Mouse (Mus musculus) neural tube, embryonic 14.5 days (tissue): ENCODE results near the gene Mllt6. TPM values are rescaled to one million over a fixed set of nuclear protein-coding genes. Genes with fewer than 3 reads are reported as not detected.
"Not testable (repeated sequence)": the region's sequence is repeated elsewhere in the genome, so short reads cannot be mapped to it uniquely, and the experiment has no call there.

Experiments used
- ATAC-seq: fragments of 200-750 bp; cut with Nextera tagmentation; 2 replicates; pipeline ENCODE4 v1.8.0; 2017; ENCODE audit warnings: low read depth, mild to moderate bottlenecking, moderate TSS enrichment, moderate library complexity
- H3K27ac ChIP-seq: fragments of 300-500 bp; sonication (generic); 2 replicates; pipeline ENCODE4 v1.5.1; 2014; ENCODE audit warnings: low read depth, mild to moderate bottlenecking, control low read depth, low read length, moderate library complexity, mixed read lengths
- H3K27me3 ChIP-seq: fragments of 300-500 bp; sonication (generic); 2 replicates; pipeline ENCODE4 v1.6.1; 2014; ENCODE audit warnings: low read length; ENCODE audit not compliant: control insufficient read depth, insufficient read depth
- H3K36me3 ChIP-seq: fragments of 300-500 bp; sonication (generic); 2 replicates; pipeline ENCODE4 v1.6.1; 2014; ENCODE audit warnings: low read length, mixed read lengths; ENCODE audit not compliant: control insufficient read depth, insufficient read depth
- H3K4me1 ChIP-seq: fragments of 300-500 bp; sonication (generic); 2 replicates; pipeline ENCODE4 v1.6.1; 2014; ENCODE audit warnings: low read length; ENCODE audit not compliant: control insufficient read depth, insufficient read depth
- H3K4me2 ChIP-seq: fragments of 300-500 bp; sonication (generic); 2 replicates; pipeline ENCODE4 v1.6.1; 2014; ENCODE audit warnings: mild to moderate bottlenecking, low read depth, low read length, control low read depth
- H3K4me3 ChIP-seq: fragments of 300-500 bp; sonication (generic); 2 replicates; pipeline ENCODE4 v1.5.1; 2014; ENCODE audit warnings: low read depth, low read length, control low read depth, mixed read lengths
- H3K9ac ChIP-seq: fragments of 300-500 bp; sonication (generic); replicated peaks from 2 replicates; pipeline ENCODE4 v1.6.1; 2014; ENCODE audit warnings: low read depth, mild to moderate bottlenecking, control low read depth, low read length, mixed read lengths
- H3K9me3 ChIP-seq: fragments of 300-500 bp; sonication (generic); 2 replicates; pipeline ENCODE4 v1.6.1; 2016; ENCODE audit warnings: low read length; ENCODE audit not compliant: control insufficient read depth
- WGBS: fragments of 180-500 bp; shearing (Covaris S2); extraction: QIAGEN DNeasy Blood & Tissue Kit; methylation state at CpG from one replicate; pipeline ENCODE4 v1.1.7; 2014; 5-methylcytosine and 5-hydroxymethylcytosine counted together
- polyA plus RNA-seq: library from polyadenylated mRNA; unstranded; fragments of >200 nt; fragmentation: Nextera tagmentation; extraction: Ambion mirVana; gene quantifications from 2 replicates; pipeline ENCODE4 v1.2.1, GENCODE M21; 2014

Mllt6 gene
- polyA plus RNA-seq, 1 experiment from 2014 or later = 4.7 TPM

DNA sequence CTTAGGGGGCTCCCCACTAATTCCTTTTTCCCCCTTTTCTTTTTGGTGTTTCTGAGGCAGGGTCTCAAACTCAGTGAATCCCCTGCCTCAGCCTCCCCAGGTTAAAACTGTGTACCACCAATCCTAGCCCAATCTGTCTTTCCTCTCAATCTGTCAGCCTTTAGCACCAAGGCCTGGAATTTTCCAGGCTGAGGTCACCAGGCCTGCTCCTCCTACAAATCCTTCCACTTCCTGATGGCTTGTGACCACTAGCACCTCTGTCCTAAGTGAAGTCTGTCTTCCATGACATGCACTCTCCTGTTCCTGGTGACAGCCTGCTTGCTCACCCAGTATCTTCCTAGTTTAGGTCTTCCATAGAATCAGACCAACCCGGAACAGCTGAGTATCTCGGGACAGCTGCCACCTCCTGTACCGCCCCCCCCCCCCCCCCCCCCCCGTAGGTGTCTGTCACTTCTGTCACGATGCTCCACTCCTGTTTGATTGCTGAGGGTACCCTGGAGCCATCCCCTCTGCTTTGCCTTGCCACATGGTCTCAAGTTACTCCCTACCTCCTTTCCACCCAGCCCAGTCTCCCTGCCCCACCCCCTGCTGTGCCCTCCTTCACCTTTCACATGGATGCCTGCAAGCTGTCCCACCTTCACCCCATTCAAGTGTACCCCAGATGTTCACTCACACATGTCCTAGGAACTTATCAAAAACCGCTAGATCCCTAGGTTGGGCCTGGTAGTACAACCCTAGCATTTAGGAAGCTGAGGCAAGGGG is 5.8 kb upstream of the Mllt6 start:
- Histone ChIP-seq H3K27me3 (peaks cover 13% of the 10 kb centered on the region), H3K4me3 (no peak overlapping the region), H3K4me1 (peaks cover 18% of the 10 kb centered on the region), H3K9me3 (no peaks in the 10 kb centered on the region), H3K27ac (no peak overlapping the region), H3K36me3 (no peaks in the 10 kb centered on the region), H3K9ac (no peak overlapping the region), H3K4me2 (no peak overlapping the region)
- no peak for ATAC-seq
- 46% methylated on average over 4 of the region's 6 CpGs for WGBS

- not testable (repeated sequence) for H3K9me3 ChIP-seq, H3K9ac ChIP-seq, H3K27ac ChIP-seq, H3K36me3 ChIP-seq, ATAC-seq, H3K4me2 ChIP-seq, H3K4me3 ChIP-seq
- WGBS = 91% methylated on average over 6 of the region's 6 CpGs
- Histone ChIP-seq H3K27me3 (peaks cover 13% of the 10 kb centered on the region), H3K4me1 (peaks cover 20% of the 10 kb centered on the region)
Observed at GRCm38 (mm10) chr11:97657967-97658366, 5.2 kb upstream of the Mllt6 start.

DNA sequence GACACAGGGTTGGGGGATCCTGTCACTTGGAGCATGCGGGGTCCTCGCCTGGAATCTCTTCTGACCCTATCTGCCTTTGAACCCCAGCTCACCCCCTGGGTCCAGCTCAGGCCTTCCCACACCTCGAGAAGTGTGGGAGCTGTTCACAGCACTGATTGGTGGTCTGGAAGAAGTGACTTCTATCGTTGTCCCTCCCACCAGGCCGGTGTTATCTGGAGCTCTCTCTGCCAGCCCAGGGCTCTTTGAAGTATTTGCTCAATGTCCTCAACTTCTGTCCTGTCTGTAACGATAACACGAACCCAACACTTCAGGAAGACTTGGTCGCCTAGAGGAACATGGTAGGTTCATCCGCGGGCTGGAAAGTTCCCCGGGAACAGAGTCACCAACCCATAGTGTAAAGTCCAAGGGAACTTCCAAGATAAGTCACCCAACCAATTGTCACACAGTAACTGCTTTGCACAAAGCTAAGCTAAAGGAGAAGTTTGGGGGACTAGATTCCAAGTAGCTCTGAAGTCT is 4.4 kb upstream of the Mllt6 start:
- Histone ChIP-seq H3K4me2 (no peak overlapping the region; the same call in 1 of the 2 replicates), H3K4me1 (peaks cover 20% of the 10 kb centered on the region), H3K36me3 (no peaks in the 10 kb centered on the region), H3K27me3 (peaks cover 13% of the 10 kb centered on the region), H3K27ac (no peak overlapping the region), H3K9me3 (no peaks in the 10 kb centered on the region), H3K9ac (no peak overlapping the region), H3K4me3 (no peak overlapping the region; the same call in 1 of the 2 replicates)
- 73% methylated on average over 11 of the region's 11 CpGs for WGBS
- no peak for ATAC-seq

GRCm38 (mm10) chr11:97659267-97659989 is 3.8 kb upstream of the Mllt6 start:
- no peak for ATAC-seq

GRCm38 (mm10) chr11:97659990-97660714 is 3.1 kb upstream of the Mllt6 start:
- Histone ChIP-seq H3K27ac (peak overlapping the region; percentile 66; the same call in 1 of the 2 replicates), H3K9ac (peak overlapping the region; percentile 78), H3K4me3 (peak overlapping the region; percentile 68), H3K27me3 (peaks cover 13% of the 10 kb centered on the region), H3K4me2 (peak overlapping the region; percentile 83), H3K9me3 (no peaks in the 10 kb centered on the region), H3K4me1 (peaks cover 25% of the 10 kb centered on the region), H3K36me3 (no peaks in the 10 kb centered on the region)
- peak; percentile 87 for ATAC-seq
- under 1% methylated on average over 61 of the region's 78 CpGs for WGBS

More at GRCm38 (mm10) chr11:97659267-97659989, 3.8 kb upstream of the Mllt6 start:
- WGBS = 10% methylated on average over 13 of the region's 13 CpGs
- H3K4me2 ChIP-seq = peak overlapping the region; percentile 83
- H3K4me3 ChIP-seq = peak overlapping the region; percentile 68
- peaks cover 13% of the 10 kb centered on the region for H3K27me3 ChIP-seq
- H3K9me3 ChIP-seq = no peaks in the 10 kb centered on the region
- H3K36me3 ChIP-seq = no peaks in the 10 kb centered on the region
- peak overlapping the region; percentile 66; the same call in 1 of the 2 replicates for H3K27ac ChIP-seq
- H3K4me1 ChIP-seq = peaks cover 20% of the 10 kb centered on the region
- H3K9ac ChIP-seq = peak overlapping the region; percentile 78

DNA sequence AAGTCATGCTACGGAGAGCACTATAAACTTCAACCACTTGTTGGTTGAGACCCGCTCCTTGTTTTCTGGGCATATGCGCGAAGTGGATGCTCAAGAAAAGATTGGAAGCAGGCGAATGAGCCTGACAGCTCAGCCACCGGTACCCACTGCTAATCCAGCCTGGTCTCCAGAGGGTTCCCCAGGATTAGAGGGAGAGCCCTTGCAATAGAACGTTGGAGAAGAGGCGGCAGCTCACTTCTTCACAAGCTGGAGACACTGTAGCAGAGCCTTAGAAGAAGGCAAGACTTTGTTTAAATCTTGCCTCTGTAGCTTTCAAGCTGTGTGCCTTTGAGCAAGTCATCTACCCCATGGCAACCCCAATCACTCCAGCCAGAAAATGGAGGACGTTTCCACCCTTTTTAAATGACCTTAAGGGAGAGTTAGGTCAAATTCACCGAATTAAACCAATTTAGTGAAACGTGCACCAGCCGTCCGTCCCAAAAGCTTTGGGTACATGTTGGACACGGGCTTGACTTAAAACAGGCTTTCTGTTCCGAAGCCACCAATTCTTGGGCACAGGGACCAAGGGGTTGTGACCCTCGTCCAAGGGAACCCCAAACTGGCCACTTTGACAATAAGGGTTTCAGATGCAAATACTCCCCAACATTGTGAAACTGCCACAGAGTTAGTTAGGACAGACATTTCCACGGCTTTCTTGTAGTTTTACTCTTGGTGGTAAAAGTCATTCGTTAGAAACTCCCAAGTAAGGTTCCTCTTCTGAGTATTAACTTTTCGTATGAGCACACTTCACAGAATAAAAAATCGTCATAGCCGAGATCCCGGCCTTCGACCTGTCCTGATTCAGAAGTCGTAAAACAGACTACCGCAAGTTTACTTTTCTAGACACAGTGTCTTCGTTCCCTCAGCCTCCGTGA is 2.2 kb upstream of the Mllt6 start:
- H3K36me3 ChIP-seq = no peaks in the 10 kb centered on the region

GRCm38 (mm10) chr11:97661648-97662133 is 1.5 kb upstream of the Mllt6 start:
- Histone ChIP-seq H3K4me2 (peak overlapping the region; percentile 83), H3K36me3 (no peaks in the 10 kb centered on the region), H3K27me3 (peaks cover 13% of the 10 kb centered on the region), H3K27ac (no peak overlapping the region), H3K9ac (no peak overlapping the region), H3K4me1 (peaks cover 25% of the 10 kb centered on the region), H3K4me3 (peak overlapping the region; percentile 82; the same call in 1 of the 2 replicates), H3K9me3 (no peaks in the 10 kb centered on the region)
- ATAC-seq = no peak
- under 1% methylated on average over 18 of the region's 20 CpGs for WGBS

More for the DNA sequence above, 2.2 kb upstream of the Mllt6 start:
- H3K4me3 ChIP-seq = peak overlapping the region; percentile 82
- H3K4me1 ChIP-seq = peaks cover 25% of the 10 kb centered on the region
- no peak overlapping the region for H3K27ac ChIP-seq
- H3K27me3 ChIP-seq = peaks cover 13% of the 10 kb centered on the region
- peak overlapping the region; percentile 78; the same call in 1 of the 2 replicates for H3K9ac ChIP-seq
- peak overlapping the region; percentile 83 for H3K4me2 ChIP-seq
- ATAC-seq = no peak
- WGBS = 2% methylated on average over 27 of the region's 27 CpGs
- H3K9me3 ChIP-seq = no peaks in the 10 kb centered on the region
